Mouse (Mus musculus): ENCODE measurements around the gene Gpr139.

DNA sequence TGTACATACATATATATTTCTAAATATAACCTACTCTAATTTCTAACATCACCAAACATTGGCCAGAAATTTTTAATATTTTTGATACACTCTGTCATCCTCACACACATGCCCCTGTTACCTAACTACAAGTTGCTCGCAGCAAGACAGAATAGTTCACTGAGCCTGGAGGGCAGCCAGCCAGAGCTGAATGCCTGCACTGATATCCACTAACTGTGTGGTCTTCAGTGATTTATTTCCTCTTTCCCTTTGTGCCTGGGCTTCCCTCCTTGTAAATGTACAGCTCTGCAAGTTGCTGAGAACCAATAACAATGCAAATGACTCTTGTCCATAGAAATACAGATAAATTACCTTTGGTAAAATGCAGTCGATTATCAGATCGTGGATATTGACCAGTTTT lies 87.8 kb downstream of the Gpr139 start:
- no peak for TF ChIP-seq CTCF (IDR thresholded peaks at IDR 0.05)
- no peak for TF ChIP-seq EP300 (IDR thresholded peaks at IDR 0.05)

Measured in lung, postnatal 0 days (tissue).